Mouse (Mus musculus): ENCODE measurements around the gene Olfr31. TPM values are rescaled to one million over a fixed set of nuclear protein-coding genes. Genes with fewer than 3 reads are reported as not detected.

Gene Olfr31
- total and polyA plus RNA-seq, 3 experiments: 0.03 TPM; not detected in 2

Other genes starting within 250 kb of the Olfr31 start
- gene Psmd6, start 201.8 kb upstream of the Olfr31 start, total RNA-seq (2012; rRNA removed): 201 and 203 TPM in 2 replicates
- 100 to 1,000 TPM; 185 to 647 TPM for gene Psmd6, start 201.8 kb upstream of the Olfr31 start, polyA plus RNA-seq (2012; ENCODE audit: insufficient read depth in 1 of 2, insufficient read length in 2 of 2, low read depth in 1 of 2, low replicate concordance in 2 of 2, missing spikeins in 1 of 2)
- gene Olfr720, start 136.0 kb upstream of the Olfr31 start, total RNA-seq (2012; rRNA removed): not detected in 2 replicates
- gene Olfr720, start 136.0 kb upstream of the Olfr31 start, polyA plus RNA-seq (2012; ENCODE audit: insufficient read depth in 1 of 2, insufficient read length in 2 of 2, low read depth in 1 of 2, low replicate concordance in 2 of 2, missing spikeins in 1 of 2): not detected
- 0.42 and 0.75 TPM in 2 replicates for gene Il3ra, start 23.4 kb downstream of the Olfr31 start, total RNA-seq (2012; rRNA removed)
- under 1 TPM in 1 of 2 experiments, not detected in 1; 0.74 TPM for gene Il3ra, start 23.4 kb downstream of the Olfr31 start, polyA plus RNA-seq (2012; ENCODE audit: insufficient read depth in 1 of 2, insufficient read length in 2 of 2, low read depth in 1 of 2, low replicate concordance in 2 of 2, missing spikeins in 1 of 2)
- not detected in 2 replicates for gene Olfr721-ps1, start 78.5 kb downstream of the Olfr31 start, total RNA-seq (2012; rRNA removed)
- not detected for gene Olfr721-ps1, start 78.5 kb downstream of the Olfr31 start, polyA plus RNA-seq (2012; ENCODE audit: insufficient read depth in 1 of 2, insufficient read length in 2 of 2, low read depth in 1 of 2, low replicate concordance in 2 of 2, missing spikeins in 1 of 2)

All from MEL (cell line).